Mouse (Mus musculus) limb, embryonic 11.5 days (tissue): Measurements from ENCODE around the gene Dad1. TPM values are rescaled to one million over a fixed set of nuclear protein-coding genes. Genes with fewer than 3 reads are reported as not detected.

ENCODE experiments used
- ATAC-seq: fragments of 200-750 bp; cut with Nextera tagmentation; 2 replicates; pipeline ENCODE4 v1.8.0; 2017; ENCODE audit warnings: low read depth; ENCODE audit not compliant: insufficient number of reproducible peaks, low FRiP score, low TSS enrichment
- DNase-seq: peaks from one replicate; pipeline ENCODE4 v3.0.0-alpha.2; 2015; ENCODE audit warnings: low spot score
- H3K27ac ChIP-seq: fragments of 300-500 bp; sonication (generic); replicated peaks from 2 replicates; pipeline ENCODE4 v1.5.1; 2014; ENCODE audit warnings: low read depth, mild to moderate bottlenecking, low read length
- H3K27me3 ChIP-seq: fragments of 300-500 bp; sonication (generic); 2 replicates; pipeline ENCODE4 v1.6.1; 2014; ENCODE audit warnings: mild to moderate bottlenecking, low read length, mixed read lengths; ENCODE audit not compliant: control insufficient read depth, insufficient read depth
- H3K36me3 ChIP-seq: fragments of 300-500 bp; sonication (generic); 2 replicates; pipeline ENCODE4 v1.6.1; 2014; ENCODE audit warnings: mild to moderate bottlenecking, low read length, moderate library complexity, mixed read lengths; ENCODE audit not compliant: control insufficient read depth, insufficient read depth
- H3K4me1 ChIP-seq: fragments of 300-500 bp; sonication (generic); 2 replicates; pipeline ENCODE4 v1.6.1; 2014; ENCODE audit warnings: low read length, mixed read lengths; ENCODE audit not compliant: control insufficient read depth, insufficient read depth
- H3K4me2 ChIP-seq: fragments of 300-500 bp; sonication (generic); 2 replicates; pipeline ENCODE4 v1.6.1; 2014; ENCODE audit warnings: low read depth, mild to moderate bottlenecking, moderate library complexity; ENCODE audit not compliant: severe bottlenecking
- H3K4me3 ChIP-seq: fragments of 300-500 bp; sonication (generic); 2 replicates; pipeline ENCODE4 v1.5.1; 2014; ENCODE audit warnings: low read depth, low read length
- H3K9ac ChIP-seq: fragments of 300-500 bp; sonication (generic); 2 replicates; pipeline ENCODE4 v1.6.1; 2014; ENCODE audit warnings: mild to moderate bottlenecking, low read length
- H3K9me3 ChIP-seq: fragments of 300-500 bp; sonication (generic); 2 replicates; pipeline ENCODE4 v1.6.1; 2016; ENCODE audit warnings: low read length; ENCODE audit not compliant: control insufficient read depth
- WGBS: fragments of 180-500 bp; shearing (Covaris S2); extraction: QIAGEN DNeasy Blood & Tissue Kit; methylation state at CpG from one replicate; pipeline ENCODE4 v1.1.7; 2014; 5-methylcytosine and 5-hydroxymethylcytosine counted together
- polyA plus RNA-seq: library from polyadenylated mRNA; unstranded; fragments of >200 nt; fragmentation: Nextera tagmentation; extraction: Ambion mirVana; gene quantifications from 2 replicates; pipeline ENCODE4 v1.2.1, GENCODE M21; 2014

Dad1 gene
- polyA plus RNA-seq, 1 experiment from 2014 or later, result 250 TPM

- no peak overlapping the region for H3K4me2 ChIP-seq
- no peak overlapping the region for H3K27ac ChIP-seq
- DNase-seq, result no peak
- H3K4me3 ChIP-seq, result no peak overlapping the region
- WGBS, result 81% methylated on average over 8 of the region's 8 CpGs
- no peaks in the 10 kb centered on the region for H3K9me3 ChIP-seq
- H3K4me1 ChIP-seq, result peaks cover 8% of the 10 kb centered on the region
- no peaks in the 10 kb centered on the region for H3K36me3 ChIP-seq
- no peaks in the 10 kb centered on the region for H3K27me3 ChIP-seq
- no peak for ATAC-seq
- no peak overlapping the region for H3K9ac ChIP-seq
Measured at GRCm38 (mm10) chr14:54220726-54221494, 33.0 kb downstream of the Dad1 start.

- H3K4me3 ChIP-seq, result no peak overlapping the region
- no peaks in the 10 kb centered on the region for H3K27me3 ChIP-seq
- peaks cover 8% of the 10 kb centered on the region for H3K4me1 ChIP-seq
- no peak overlapping the region for H3K9ac ChIP-seq
- H3K36me3 ChIP-seq, result no peaks in the 10 kb centered on the region
- no peak overlapping the region for H3K4me2 ChIP-seq
- DNase-seq (no peak), ATAC-seq (no peak)
- no peaks in the 10 kb centered on the region for H3K9me3 ChIP-seq
- 78% methylated on average over 7 of the region's 7 CpGs for WGBS
- no peak overlapping the region for H3K27ac ChIP-seq
Measured at GRCm38 (mm10) chr14:54219849-54220248, 34.1 kb downstream of the Dad1 start.

- ATAC-seq (no peak), DNase-seq (no peak)
- Histone ChIP-seq H3K4me1 (peaks cover 8% of the 10 kb centered on the region), H3K4me3 (no peak overlapping the region), H3K9me3 (no peaks in the 10 kb centered on the region), H3K27me3 (no peaks in the 10 kb centered on the region), H3K36me3 (no peaks in the 10 kb centered on the region), H3K27ac (no peak overlapping the region), H3K9ac (no peak overlapping the region), H3K4me2 (no peak overlapping the region)
- 37% methylated on average over 8 of the region's 8 CpGs for WGBS
Measured at GRCm38 (mm10) chr14:54219256-54219655, 34.6 kb downstream of the Dad1 start.

- H3K4me2 ChIP-seq, result no peak overlapping the region
Measured at GRCm38 (mm10) chr14:54218721-54219120, 35.2 kb downstream of the Dad1 start.

GRCm38 (mm10) chr14:54218233-54218632, 35.7 kb downstream of the Dad1 start:
- Histone ChIP-seq H3K4me1 (peaks cover 8% of the 10 kb centered on the region), H3K27ac (no peak overlapping the region), H3K9me3 (no peaks in the 10 kb centered on the region), H3K9ac (no peak overlapping the region), H3K4me3 (no peak overlapping the region), H3K27me3 (no peaks in the 10 kb centered on the region), H3K36me3 (no peaks in the 10 kb centered on the region), H3K4me2 (no peak overlapping the region)
- DNase-seq (no peak), ATAC-seq (no peak)
- 62% methylated on average over 1 of the region's 1 CpGs for WGBS

More at GRCm38 (mm10) chr14:54218721-54219120, 35.2 kb downstream of the Dad1 start:
- H3K27ac ChIP-seq, result no peak overlapping the region
- H3K4me1 ChIP-seq, result peaks cover 8% of the 10 kb centered on the region
- WGBS, result 20% methylated on average over 9 of the region's 9 CpGs
- ATAC-seq (no peak), DNase-seq (peak; percentile 39)
- H3K36me3 ChIP-seq, result no peaks in the 10 kb centered on the region
- no peaks in the 10 kb centered on the region for H3K27me3 ChIP-seq
- no peak overlapping the region for H3K4me3 ChIP-seq
- H3K9ac ChIP-seq, result no peak overlapping the region
- no peaks in the 10 kb centered on the region for H3K9me3 ChIP-seq

GRCm38 (mm10) chr14:54216126-54216525, 37.8 kb downstream of the Dad1 start:
- no peaks in the 10 kb centered on the region for H3K9me3 ChIP-seq
- no peak overlapping the region for H3K27ac ChIP-seq
- no peak overlapping the region for H3K4me2 ChIP-seq
- H3K9ac ChIP-seq, result no peak overlapping the region
- ATAC-seq (no peak), DNase-seq (no peak)
- 78% methylated on average over 7 of the region's 7 CpGs for WGBS
- no peaks in the 10 kb centered on the region for H3K36me3 ChIP-seq
- peaks cover 8% of the 10 kb centered on the region for H3K4me1 ChIP-seq
- H3K4me3 ChIP-seq, result no peak overlapping the region
- H3K27me3 ChIP-seq, result no peaks in the 10 kb centered on the region

- no peaks in the 10 kb centered on the region for H3K27me3 ChIP-seq
- no peak overlapping the region for H3K4me2 ChIP-seq
- H3K9me3 ChIP-seq, result no peaks in the 10 kb centered on the region
- DNase-seq (no peak), ATAC-seq (no peak)
- no peak overlapping the region for H3K27ac ChIP-seq
- 65% methylated on average over 10 of the region's 10 CpGs for WGBS
- peaks cover 8% of the 10 kb centered on the region for H3K4me1 ChIP-seq
- no peak overlapping the region for H3K4me3 ChIP-seq
- H3K36me3 ChIP-seq, result no peaks in the 10 kb centered on the region
- H3K9ac ChIP-seq, result no peak overlapping the region
Measured at GRCm38 (mm10) chr14:54214901-54215300, 39.0 kb downstream of the Dad1 start.

- Histone ChIP-seq H3K27ac (no peak overlapping the region), H3K9ac (no peak overlapping the region), H3K4me1 (peaks cover 8% of the 10 kb centered on the region), H3K36me3 (no peaks in the 10 kb centered on the region), H3K27me3 (no peaks in the 10 kb centered on the region), H3K4me2 (no peak overlapping the region), H3K4me3 (no peak overlapping the region), H3K9me3 (no peaks in the 10 kb centered on the region)
- ATAC-seq, result no peak
- DNase-seq, result no peak
- 29% methylated on average over 2 of the region's 2 CpGs for WGBS
Measured at GRCm38 (mm10) chr14:54214477-54214876, 39.4 kb downstream of the Dad1 start.

- Histone ChIP-seq H3K9ac (no peak overlapping the region), H3K36me3 (no peaks in the 10 kb centered on the region), H3K4me3 (no peak overlapping the region), H3K27me3 (no peaks in the 10 kb centered on the region), H3K27ac (no peak overlapping the region), H3K4me1 (peaks cover 2% of the 10 kb centered on the region; the same call in 1 of the 2 replicates), H3K4me2 (no peak overlapping the region), H3K9me3 (no peaks in the 10 kb centered on the region)
- ATAC-seq (no peak), DNase-seq (no peak)
- 93% methylated on average over 2 of the region's 2 CpGs for WGBS
Measured at GRCm38 (mm10) chr14:54213734-54214133, 40.2 kb downstream of the Dad1 start.
